Mouse (Mus musculus) stomach, postnatal 0 days (tissue): ENCODE results near the gene Tmem220. TPM values are rescaled to one million over a fixed set of nuclear protein-coding genes. Genes with fewer than 3 reads are reported as not detected.

Experiments
- ATAC-seq: fragments of 200-750 bp; cut with Nextera tagmentation; 2 replicates; pipeline ENCODE4 v1.8.0; 2017; ENCODE audit not compliant: low FRiP score, low TSS enrichment
- DNase-seq: peaks from one replicate; pipeline ENCODE4 v3.0.0-alpha.2; 2016; ENCODE audit warnings: low spot score
- H3K27ac ChIP-seq: fragments of 300-500 bp; sonication (generic); replicated peaks from 2 replicates; pipeline ENCODE4 v1.5.1; 2014; ENCODE audit warnings: mild to moderate bottlenecking, control low read depth
- H3K27me3 ChIP-seq: fragments of 300-500 bp; sonication (generic); 2 replicates; pipeline ENCODE4 v1.6.1; 2014; ENCODE audit warnings: low read length; ENCODE audit not compliant: control insufficient read depth, insufficient read depth
- H3K36me3 ChIP-seq: fragments of 300-500 bp; sonication (generic); 2 replicates; pipeline ENCODE4 v1.6.1; 2014; ENCODE audit warnings: low read length, mixed read lengths; ENCODE audit not compliant: control insufficient read depth, insufficient read depth
- H3K4me1 ChIP-seq: fragments of 300-500 bp; sonication (generic); replicated peaks from 2 replicates; pipeline ENCODE4 v1.6.1; 2014; ENCODE audit warnings: antibody characterized with exemption; ENCODE audit not compliant: control insufficient read depth, insufficient read depth
- H3K4me2 ChIP-seq: fragments of 300-500 bp; sonication (generic); replicated peaks from 2 replicates; pipeline ENCODE4 v1.6.1; 2014; ENCODE audit warnings: low read depth, mild to moderate bottlenecking, control low read depth, moderate library complexity
- H3K4me3 ChIP-seq: fragments of 300-500 bp; sonication (generic); 2 replicates; pipeline ENCODE4 v1.5.1; 2014; ENCODE audit warnings: low read depth, low read length, control low read depth
- H3K9ac ChIP-seq: fragments of 300-500 bp; sonication (generic); 2 replicates; pipeline ENCODE4 v1.6.1; 2014; ENCODE audit warnings: mild to moderate bottlenecking, low read length, control low read depth, mixed read lengths
- H3K9me3 ChIP-seq: fragments of 300-500 bp; sonication (generic); 2 replicates; pipeline ENCODE4 v1.6.1; 2016; ENCODE audit warnings: low read length; ENCODE audit not compliant: control insufficient read depth
- CTCF ChIP-seq: IDR thresholded peaks from 2 replicates; pipeline ENCODE4 v1.5.1; 2016; ENCODE audit warnings: antibody characterized with exemption, low read depth, mild to moderate bottlenecking, moderate library complexity
- EP300 ChIP-seq: optimal IDR thresholded peaks from 2 replicates; pipeline ENCODE3; 2016; ENCODE audit warnings: antibody characterized with exemption
- WGBS: fragments of 180-500 bp; shearing (Covaris S2); extraction: QIAGEN DNeasy Blood & Tissue Kit; methylation state at CpG from one replicate; pipeline ENCODE4 v1.1.7; 2014; 5-methylcytosine and 5-hydroxymethylcytosine counted together
- polyA plus RNA-seq: library from polyadenylated mRNA; unstranded; fragments of >200 nt; fragmentation: Nextera tagmentation; extraction: Ambion mirVana; gene quantifications from 2 replicates; pipeline ENCODE4 v1.2.1, GENCODE M21; 2015

Gene Tmem220
- polyA plus RNA-seq: 3.7 and 4.9 TPM in 2 replicates

DNA sequence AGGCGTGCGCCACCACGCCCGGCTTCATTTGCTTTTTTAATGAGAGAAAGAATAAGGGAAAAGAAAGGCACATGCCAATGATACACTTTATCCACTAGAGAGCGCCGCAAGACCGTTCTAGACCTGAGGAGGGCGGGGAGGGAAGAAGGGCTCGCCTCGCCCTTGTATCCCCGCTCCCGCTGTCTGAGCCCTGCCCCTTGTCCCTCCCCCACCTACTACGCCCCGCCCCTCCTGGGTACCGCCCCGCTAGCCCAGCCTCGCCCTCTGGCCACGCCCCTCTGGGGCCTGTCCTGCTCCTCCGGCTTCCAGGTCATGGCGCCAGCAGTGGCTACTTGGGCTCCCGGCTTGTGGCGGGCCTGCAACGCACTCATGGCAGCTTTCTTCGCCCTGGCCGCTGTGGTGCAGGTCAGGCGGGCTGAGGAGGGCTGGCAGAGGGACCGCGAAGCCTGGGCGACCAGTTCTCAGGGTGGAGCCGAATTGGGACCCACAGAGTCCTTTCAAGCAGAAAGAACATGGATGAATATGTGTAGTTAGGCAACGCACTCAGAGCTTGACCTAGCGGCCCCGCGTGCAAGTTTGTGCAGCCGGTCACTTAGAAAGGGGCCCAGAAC lies at the start of gene Tmem220:
TSS of gene Tmem220 (plus strand) at position 288 of the 611 bp plus-strand sequence.
- Histone ChIP-seq H3K27me3 (no peaks in the 10 kb centered on the region), H3K9ac (peak within 1 kb of the TSS; percentile 79), H3K9me3 (no peaks in the 10 kb centered on the region), H3K36me3 (no peaks in the 10 kb centered on the region), H3K4me2 (peak within 1 kb of the TSS; percentile 78), H3K4me1 (0 out of 2 replicates have a peak, but pooled peaks cover 2% of the 10 kb centered on the region), H3K4me3 (peak within 1 kb of the TSS; percentile 53), H3K27ac (peak within 1 kb of the TSS; percentile 61)
- under 1% methylated on average over 32 of the region's 35 CpGs for WGBS
- TF ChIP-seq CTCF: peak; percentile 88
- no peak for TF ChIP-seq EP300
- DNase-seq: peak; percentile 99
- ATAC-seq: peak; percentile 97

DNA sequence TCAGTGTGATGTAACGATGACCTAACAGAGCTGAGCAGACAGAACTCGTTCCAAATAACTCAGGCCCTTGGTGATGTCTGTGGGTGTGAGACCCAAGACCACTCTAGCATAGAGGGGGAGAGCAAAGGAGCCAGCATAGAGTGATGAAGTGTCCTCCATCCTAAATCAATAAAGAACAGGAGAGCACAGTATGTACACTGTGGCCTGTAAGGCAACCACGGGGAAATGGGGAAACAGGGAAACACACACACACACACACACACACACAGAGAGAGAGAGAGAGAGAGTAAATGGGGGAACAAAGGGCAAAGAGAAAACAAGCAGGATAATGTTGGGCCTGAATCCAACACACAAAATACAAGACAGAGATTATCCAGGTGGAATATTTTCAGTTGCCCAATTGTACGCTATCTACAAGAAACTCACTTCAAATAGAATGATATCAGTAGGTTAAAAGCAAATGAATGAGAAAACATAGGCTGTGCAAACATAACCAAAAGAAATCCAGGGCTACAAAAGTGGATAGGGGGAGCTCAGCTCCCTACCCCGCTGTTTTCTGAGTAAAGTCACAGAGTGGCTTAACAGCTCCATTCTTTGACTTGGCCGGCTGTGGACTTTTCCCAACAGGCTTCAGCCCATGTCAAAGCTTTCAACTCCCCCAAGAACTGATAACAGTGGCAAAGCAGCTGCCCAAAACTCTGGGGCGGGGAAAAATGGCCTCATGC lies 49.2 kb upstream of the Tmem220 start:
- Histone ChIP-seq H3K27me3 (no peaks in the 10 kb centered on the region), H3K4me2 (no peak overlapping the region), H3K27ac (no peak overlapping the region), H3K4me3 (no peak overlapping the region), H3K4me1 (no peaks in the 10 kb centered on the region), H3K9me3 (no peaks in the 10 kb centered on the region), H3K9ac (no peak overlapping the region), H3K36me3 (no peaks in the 10 kb centered on the region)
- ATAC-seq (peak; percentile 83), DNase-seq (peak; percentile 66)
- WGBS: 74% methylated on average over 7 of the region's 7 CpGs
- TF ChIP-seq CTCF (no peak), EP300 (no peak)

DNA sequence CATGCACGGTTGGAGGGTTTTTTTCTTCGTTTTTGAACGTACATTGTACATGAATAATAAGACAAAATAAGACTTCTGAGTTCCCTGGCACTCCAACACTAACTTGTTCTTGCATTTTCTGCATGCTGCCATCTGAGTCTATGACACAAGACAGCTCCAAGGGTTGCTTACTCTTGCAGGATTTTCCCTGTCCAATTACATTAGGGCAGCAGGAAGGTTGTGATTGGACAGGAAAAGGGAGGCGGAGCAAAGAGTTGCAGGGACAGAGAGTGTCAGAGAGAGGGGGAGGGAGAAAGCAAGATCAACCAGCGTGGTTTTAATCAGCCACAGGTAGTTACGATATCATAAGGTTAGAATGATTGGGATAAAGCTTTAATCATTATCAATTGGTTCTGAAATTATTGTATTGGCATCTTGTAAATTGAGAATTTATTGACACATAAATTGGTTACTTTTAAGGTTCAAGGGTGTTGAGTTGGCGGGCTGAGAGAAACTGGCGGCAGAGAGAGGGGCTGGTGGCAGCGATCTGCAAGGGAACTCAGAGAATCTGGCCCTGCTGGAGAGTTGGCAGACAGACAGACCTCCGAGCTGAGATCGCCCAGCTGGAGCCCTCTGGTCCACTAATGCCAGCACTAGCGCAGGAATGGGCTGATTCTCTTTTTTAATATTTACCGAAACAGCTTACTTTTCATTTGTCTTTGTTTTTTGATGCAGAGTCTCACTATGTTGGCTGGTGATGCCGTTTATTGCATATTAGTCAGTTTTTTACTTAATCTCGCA lies 43.4 kb upstream of the Tmem220 start:
- Histone ChIP-seq H3K27me3 (no peaks in the 10 kb centered on the region), H3K27ac (no peak overlapping the region), H3K4me2 (no peak overlapping the region), H3K4me3 (no peak overlapping the region), H3K4me1 (peaks cover 5% of the 10 kb centered on the region), H3K9me3 (no peaks in the 10 kb centered on the region), H3K9ac (no peak overlapping the region), H3K36me3 (no peaks in the 10 kb centered on the region)
- TF ChIP-seq EP300 (no peak), CTCF (no peak)
- no peak for ATAC-seq
- DNase-seq: no peak
- WGBS: 65% methylated on average over 15 of the region's 15 CpGs

DNA sequence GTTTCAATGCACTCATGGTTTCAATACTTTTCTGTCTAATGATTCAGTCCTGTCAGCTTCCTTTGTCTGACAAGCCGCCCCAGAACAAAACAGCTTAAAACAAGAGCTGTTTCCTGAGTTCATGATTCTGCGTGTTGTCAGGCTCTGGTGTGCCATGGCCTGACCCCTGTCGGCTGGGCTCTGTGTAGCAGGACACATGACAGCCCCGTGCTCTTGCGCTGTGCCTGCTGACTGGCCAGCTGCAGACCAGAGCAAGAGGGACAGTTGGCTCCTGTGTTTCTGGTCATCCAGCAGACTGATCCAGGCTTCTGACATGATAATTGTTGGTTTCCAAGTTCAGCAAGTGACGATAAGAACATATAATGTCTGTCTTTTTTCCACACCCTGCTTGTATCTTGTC lies 42.2 kb upstream of the Tmem220 start:
- H3K27me3 ChIP-seq: no peaks in the 10 kb centered on the region
- DNase-seq: peak; percentile 76
- no peaks in the 10 kb centered on the region for H3K36me3 ChIP-seq
- no peak overlapping the region for H3K9ac ChIP-seq
- TF ChIP-seq CTCF (peak; percentile 78), EP300 (no peak)
- H3K4me2 ChIP-seq: no peak overlapping the region
- 35% methylated on average over 6 of the region's 6 CpGs for WGBS
- no peak overlapping the region for H3K4me3 ChIP-seq
- no peaks in the 10 kb centered on the region for H3K9me3 ChIP-seq
- peak; percentile 79 for ATAC-seq
- no peak overlapping the region; the same call in 1 of the 2 replicates for H3K27ac ChIP-seq
- H3K4me1 ChIP-seq: peaks cover 5% of the 10 kb centered on the region

DNA sequence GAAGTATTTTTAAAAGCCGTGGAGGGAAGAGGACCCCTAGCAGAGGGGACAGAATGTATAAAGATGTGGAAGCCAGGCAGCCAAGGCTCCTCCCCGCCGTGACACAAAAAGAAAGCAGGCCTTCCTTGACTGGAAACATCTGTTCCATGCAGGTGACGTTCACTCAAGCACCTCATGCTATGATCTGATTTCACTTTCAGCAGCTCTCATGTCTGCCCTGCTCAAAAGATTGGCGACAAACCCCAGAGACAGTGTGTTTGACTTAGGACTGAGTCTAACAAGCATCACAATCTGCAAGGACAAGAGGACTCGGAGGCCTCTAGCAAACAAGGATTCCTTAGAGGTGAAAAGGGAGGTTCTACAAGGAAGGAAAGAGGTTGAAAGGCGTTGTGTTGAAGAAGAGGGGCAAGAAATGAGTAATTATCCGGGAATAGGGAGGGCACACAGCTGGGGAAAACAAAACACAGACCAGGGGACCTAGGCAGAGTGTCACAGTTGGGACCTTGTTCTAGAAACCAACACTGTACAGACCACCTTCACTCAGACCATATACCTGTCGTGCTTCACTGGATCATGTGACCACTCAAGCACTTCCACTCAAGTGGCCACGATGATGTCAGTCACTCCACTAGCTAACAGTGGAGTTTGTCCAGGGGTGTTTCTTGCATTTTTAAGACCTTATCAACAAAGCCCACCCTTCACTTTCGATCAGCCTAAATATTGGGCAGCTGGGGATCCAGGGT lies 41.4 kb upstream of the Tmem220 start:
- no peak for DNase-seq
- no peak overlapping the region for H3K4me2 ChIP-seq
- peaks cover 5% of the 10 kb centered on the region for H3K4me1 ChIP-seq
- no peaks in the 10 kb centered on the region for H3K36me3 ChIP-seq
- TF ChIP-seq EP300 (no peak), CTCF (no peak)
- peak overlapping the region; percentile 70 for H3K27ac ChIP-seq
- no peaks in the 10 kb centered on the region for H3K9me3 ChIP-seq
- no peak overlapping the region for H3K9ac ChIP-seq
- WGBS: 45% methylated on average over 11 of the region's 11 CpGs
- H3K4me3 ChIP-seq: no peak overlapping the region
- no peaks in the 10 kb centered on the region for H3K27me3 ChIP-seq
- peak; percentile 23; the same call in 1 of the 2 replicates for ATAC-seq
